Mouse (Mus musculus) lung, adult 2 months (tissue): ENCODE measurements at regions not wholly inside any gene's neighbourhood (a gene's known extent, or its start where the extent isn't known, plus 50 kb on each side); places are given as distances from the start of the nearest gene placed in this dataset.

Source experiments
- DNase-seq: peaks from one replicate; pipeline ENCODE4 v3.0.0; 2022
- H3K4me1 ChIP-seq: fragments of 200-500 bp; 2 replicates; pipeline ENCODE4 v1.6.1; 2011; ENCODE audit warnings: low read length; ENCODE audit not compliant: control insufficient read depth, insufficient read depth
- H3K4me3 ChIP-seq: fragments of 200-500 bp; replicated peaks from 2 replicates; pipeline ENCODE3; 2011; ENCODE audit warnings: low read depth, mild to moderate bottlenecking, control low read depth, low read length; ENCODE audit errors: extremely low read depth
- CTCF ChIP-seq: fragments of 200-500 bp; IDR thresholded peaks from 2 replicates; pipeline ENCODE4 v1.5.1; 2011; ENCODE audit warnings: mild to moderate bottlenecking, low read length, control low read depth; ENCODE audit not compliant: insufficient read depth
- POLR2A ChIP-seq: fragments of 200-500 bp; IDR thresholded peaks from 2 replicates; pipeline ENCODE4 v1.6.1; 2011; ENCODE audit warnings: low read depth, mild to moderate bottlenecking, control low read depth, low read length, borderline replicate concordance; ENCODE audit errors: extremely low read depth
- WGBS: fragments of 180-500 bp; shearing (Covaris S2); methylation state at CpG from one replicate; pipeline ENCODE4 v1.1.7; 2018; 5-methylcytosine and 5-hydroxymethylcytosine counted together

GRCm38 (mm10) chr3:134036310-134036934, 199.9 kb upstream of the Cxxc4 start:
- no peak for DNase-seq
- TF ChIP-seq CTCF (no peak), POLR2A (no peak)
- 72% methylated on average over 6 of the region's 6 CpGs for WGBS
- H3K4me1 ChIP-seq, result no peaks in the 10 kb centered on the region
- H3K4me3 ChIP-seq, result no peak overlapping the region

GRCm38 (mm10) chr3:134050649-134051048, 185.6 kb upstream of the Cxxc4 start:
- no peak for TF ChIP-seq CTCF
- no peak for TF ChIP-seq POLR2A
- H3K4me1 ChIP-seq, result no peaks in the 10 kb centered on the region

GRCm38 (mm10) chr3:134082461-134082860, 153.8 kb upstream of the Cxxc4 start:
- Histone ChIP-seq H3K4me3 (no peak overlapping the region), H3K4me1 (no peaks in the 10 kb centered on the region)
- TF ChIP-seq POLR2A (no peak), CTCF (no peak)
- DNase-seq, result no peak
- WGBS, result 72% methylated on average over 1 of the region's 1 CpGs

More at GRCm38 (mm10) chr3:134050649-134051048, 185.6 kb upstream of the Cxxc4 start:
- no peak overlapping the region for H3K4me3 ChIP-seq
- no peak for DNase-seq

GRCm38 (mm10) chr3:134099471-134100125, 136.7 kb upstream of the Cxxc4 start:
- WGBS, result 73% methylated on average over 3 of the region's 3 CpGs
- no peak for DNase-seq
- H3K4me3 ChIP-seq, result no peak overlapping the region
- no peaks in the 10 kb centered on the region; the same call in 1 of the 2 replicates for H3K4me1 ChIP-seq
- TF ChIP-seq CTCF (no peak), POLR2A (no peak)

GRCm38 (mm10) chr3:134102151-134102738, 134.0 kb upstream of the Cxxc4 start:
- H3K4me1 ChIP-seq, result no peaks in the 10 kb centered on the region; the same call in 1 of the 2 replicates
- WGBS, result 68% methylated on average over 3 of the region's 3 CpGs
- no peak overlapping the region for H3K4me3 ChIP-seq
- TF ChIP-seq POLR2A (no peak), CTCF (no peak)
- no peak for DNase-seq

- no peak for DNase-seq
- Histone ChIP-seq H3K4me1 (no peaks in the 10 kb centered on the region; the same call in 1 of the 2 replicates), H3K4me3 (no peak overlapping the region)
- TF ChIP-seq CTCF (no peak), POLR2A (no peak)
- 77% methylated on average over 1 of the region's 1 CpGs for WGBS
Observed at GRCm38 (mm10) chr3:134104625-134105024, 131.7 kb upstream of the Cxxc4 start.

- 71% methylated on average over 2 of the region's 2 CpGs for WGBS
- H3K4me3 ChIP-seq, result no peak overlapping the region
- DNase-seq, result no peak
- TF ChIP-seq POLR2A, result no peak
- TF ChIP-seq CTCF, result no peak
- no peaks in the 10 kb centered on the region; the same call in 1 of the 2 replicates for H3K4me1 ChIP-seq
Observed at GRCm38 (mm10) chr3:134105112-134105511, 131.2 kb upstream of the Cxxc4 start.

GRCm38 (mm10) chr3:134105567-134105966, 130.7 kb upstream of the Cxxc4 start:
- WGBS, result 60% methylated on average over 3 of the region's 3 CpGs
- Histone ChIP-seq H3K4me1 (no peaks in the 10 kb centered on the region), H3K4me3 (no peak overlapping the region)
- no peak for TF ChIP-seq CTCF
- no peak for TF ChIP-seq POLR2A
- DNase-seq, result no peak

GRCm38 (mm10) chr3:134114501-134114900, 121.8 kb upstream of the Cxxc4 start:
- DNase-seq, result no peak
- Histone ChIP-seq H3K4me3 (no peak overlapping the region), H3K4me1 (no peaks in the 10 kb centered on the region)
- WGBS, result 83% methylated on average over 1 of the region's 1 CpGs
- TF ChIP-seq POLR2A (no peak), CTCF (no peak)

GRCm38 (mm10) chr3:134115007-134115406, 121.3 kb upstream of the Cxxc4 start:
- Histone ChIP-seq H3K4me1 (no peaks in the 10 kb centered on the region), H3K4me3 (no peak overlapping the region)
- TF ChIP-seq POLR2A, result no peak
- TF ChIP-seq CTCF, result no peak
- WGBS, result 92% methylated on average over 4 of the region's 4 CpGs
- DNase-seq, result no peak
